Mouse (Mus musculus): ENCODE measurements around the gene Crip3. TPM values are rescaled to one million over a fixed set of nuclear protein-coding genes. Genes with fewer than 3 reads are reported as not detected.
A peak's percentile ranks its signal among the peaks of the same experiment; 100 is the strongest.

Gene Crip3
- total and polyA plus RNA-seq, 3 experiments = not detected

DNA sequence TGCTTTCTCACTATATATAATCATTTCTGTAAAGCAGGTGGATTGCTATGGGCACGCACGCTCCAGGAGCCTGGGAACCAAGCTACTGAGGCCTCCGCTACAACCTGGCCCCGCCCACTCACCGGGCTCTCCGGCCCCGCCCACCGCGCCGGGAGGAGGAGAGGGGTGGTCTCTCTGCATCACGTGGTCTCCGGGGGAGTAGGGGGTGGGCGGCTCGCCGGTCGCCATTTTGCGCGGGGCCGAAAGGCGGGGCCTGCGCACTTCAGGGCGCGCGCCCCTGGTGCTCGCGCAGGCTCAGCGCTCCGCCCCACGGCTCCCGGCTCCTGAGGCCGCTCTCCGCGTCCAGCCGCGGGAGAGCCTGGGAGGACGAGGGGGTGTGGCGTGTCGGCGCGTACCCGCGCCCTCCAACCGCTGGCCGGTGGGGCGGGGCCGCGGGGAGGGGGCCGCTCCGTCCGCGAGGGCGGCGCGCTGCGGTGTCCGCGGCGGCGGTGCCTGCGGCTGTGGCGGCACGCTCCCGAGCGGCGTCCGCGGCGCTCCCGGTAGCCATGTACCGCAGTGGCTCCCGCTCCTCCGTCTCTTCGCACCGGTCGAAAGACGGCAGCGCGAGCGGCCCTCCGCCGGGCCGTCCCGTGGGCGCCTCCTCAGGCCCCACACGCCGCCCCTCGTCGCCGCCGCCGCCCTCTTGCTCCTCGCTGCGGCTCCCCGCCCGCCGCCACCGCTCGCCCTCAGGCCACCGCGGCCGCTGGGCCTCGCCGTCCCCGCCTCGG lies 45.2 kb upstream of the Crip3 start, which contains the start of gene Zfp318 (continued):
- TF ChIP-seq SIN3A (IDR thresholded peaks at IDR 0.05; ENCODE audit: low read length) (peak; percentile 40; the same call in 1 of the 2 replicates), ZMIZ1 (IDR thresholded peaks at IDR 0.05; ENCODE audit: low read depth, low read length) (peak; percentile 49), TBP (IDR thresholded peaks at IDR 0.05; ENCODE audit: low read depth, low read length) (0 out of 2 replicates have a peak, but pooled peaks have one; percentile 27), ZC3H11A (IDR thresholded peaks at IDR 0.05; ENCODE audit: low read depth, low read length) (no peak)

DNA sequence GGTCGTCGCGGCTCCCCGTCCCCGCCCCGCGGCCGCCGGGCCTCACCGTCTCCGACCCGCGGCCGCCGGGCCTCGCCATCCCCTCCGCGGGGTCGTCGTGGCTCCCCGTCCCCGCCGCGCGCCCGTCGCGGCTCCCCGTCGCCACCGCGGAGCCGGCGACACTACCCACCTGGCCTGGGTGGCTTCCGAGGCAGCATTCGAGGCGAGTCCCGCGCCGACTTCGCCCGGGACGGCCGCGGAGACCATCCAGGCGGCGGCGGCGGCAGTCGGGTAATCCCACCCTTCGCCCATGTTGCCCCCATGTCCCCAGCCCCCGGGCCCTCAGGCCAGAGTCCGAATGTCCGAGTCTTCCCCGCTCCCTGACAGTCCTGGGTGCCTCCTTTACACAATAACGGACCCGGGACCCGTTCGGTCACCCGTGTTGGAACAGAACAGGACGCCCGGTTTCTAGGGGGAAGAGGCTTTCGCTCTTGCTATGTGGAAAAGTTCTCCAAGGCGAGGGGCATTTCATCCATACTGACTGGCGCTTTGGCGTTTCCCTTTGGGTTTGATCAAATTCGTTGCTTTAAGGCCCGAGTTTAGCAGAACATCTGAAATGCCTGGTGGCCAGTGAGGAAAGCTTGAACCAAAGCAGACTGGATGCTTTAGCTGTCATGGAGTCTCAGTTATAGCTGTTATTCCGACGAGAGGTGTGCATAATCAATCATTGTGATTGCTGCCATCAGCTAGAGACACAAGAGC lies 44.5 kb upstream of the Crip3 start:
- peaks cover 3 to 10% of the 10 kb centered on the region in 2 experiments; a peak in 3 of 4 replicates for H3K4me1 ChIP-seq (ENCODE audit: control insufficient read depth in 1 of 2, insufficient read depth in 2 of 2, low read length in 2 of 2)
- peak overlapping the region; percentile 66; the same call in 1 of the 2 replicates for H3K27ac ChIP-seq (ENCODE audit: control insufficient read depth, low read depth, low read length)
- peaks cover 2 to 10% of the 10 kb centered on the region in 2 experiments; a peak in 3 of 4 replicates for H3K36me3 ChIP-seq (ENCODE audit: control insufficient read depth in 1 of 2, insufficient read depth in 2 of 2, low read length in 2 of 2)
- no peak; the same call in 1 of the 2 replicates for TF ChIP-seq MXI1 (IDR thresholded peaks at IDR 0.05; ENCODE audit: low read depth, low read length)
- no peak for TF ChIP-seq USF2 (IDR thresholded peaks at IDR 0.05; ENCODE audit: borderline replicate concordance in 1 of 2, insufficient read depth in 1 of 2, low read depth in 1 of 2, low read length in 2 of 2)
- TF ChIP-seq UBTF (IDR thresholded peaks at IDR 0.05; ENCODE audit: borderline replicate concordance, insufficient read depth, low read depth, low read length) = no peak
- TF ChIP-seq BHLHE40 (IDR thresholded peaks at IDR 0.05; ENCODE audit: borderline replicate concordance, low read depth, low read length) = no peak
- no peak; the same call in 1 of the 2 replicates for TF ChIP-seq SIN3A (IDR thresholded peaks at IDR 0.05; ENCODE audit: low read length)
- no peak for TF ChIP-seq MAZ (IDR thresholded peaks at IDR 0.05; ENCODE audit: low read depth, low read length)
- no peak for TF ChIP-seq MYC (IDR thresholded peaks at IDR 0.05; ENCODE audit: low read depth, low read length)
- TF ChIP-seq HCFC1 (IDR thresholded peaks at IDR 0.05; ENCODE audit: low read depth, low read length) = no peak
- TF ChIP-seq CHD1 (IDR thresholded peaks at IDR 0.05; ENCODE audit: low read depth, low read length) = no peak
- peaks cover 9% of the 10 kb centered on the region; the same call in 1 of the 2 replicates for H3K79me2 ChIP-seq (ENCODE audit: control insufficient read depth, insufficient read depth, low read length, poor library complexity)
- H3K9ac ChIP-seq (ENCODE audit: control insufficient read depth, low read depth, low read length, poor library complexity, severe bottlenecking) = peak overlapping the region; percentile 97
- H3K27me3 ChIP-seq (ENCODE audit: control insufficient read depth in 1 of 2, insufficient read depth in 2 of 2, low read length in 2 of 2) = no peaks in the 10 kb centered on the region
- no peaks in the 10 kb centered on the region for H3K9me3 ChIP-seq (replicated peaks; ENCODE audit: insufficient read depth, low read length)
- DNase-seq (ENCODE audit: low read depth, low spot score) = peak; percentile 55
- peak overlapping the region; percentile 80 to 99 for H3K4me3 ChIP-seq (ENCODE audit: control insufficient read depth in 1 of 2, insufficient read depth in 1 of 2, low read depth in 2 of 2, low read length in 2 of 2)

DNA sequence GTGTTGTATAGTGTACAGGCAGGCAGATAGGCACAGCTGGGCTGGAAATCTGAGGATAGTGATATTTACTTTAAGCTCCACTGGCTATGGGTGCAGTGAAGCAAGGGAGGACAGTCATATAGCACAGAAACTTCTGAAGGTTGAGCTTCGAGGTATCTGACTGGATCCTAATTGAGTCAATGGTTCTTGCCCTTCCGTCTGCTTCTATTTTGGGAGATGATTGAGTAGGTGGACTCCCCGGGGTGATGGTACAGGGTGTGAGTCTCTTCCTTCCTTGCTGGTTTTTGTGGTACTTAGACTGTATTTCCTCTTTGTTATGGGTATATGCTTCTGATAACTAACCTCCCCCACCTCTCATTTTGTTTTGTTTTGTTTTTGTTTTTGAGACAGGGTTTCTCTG lies 40.5 kb upstream of the Crip3 start:
- H3K4me1 ChIP-seq (ENCODE audit: control insufficient read depth in 1 of 2, insufficient read depth in 2 of 2, low read length in 2 of 2) = peaks cover 3 to 8% of the 10 kb centered on the region in 2 experiments; a peak in 3 of 4 replicates
- no peak overlapping the region for H3K4me3 ChIP-seq (ENCODE audit: control insufficient read depth in 1 of 2, insufficient read depth in 1 of 2, low read depth in 2 of 2, low read length in 2 of 2)
- TF ChIP-seq MYC (IDR thresholded peaks at IDR 0.05; ENCODE audit: low read depth, low read length) (no peak), ZNF384 (IDR thresholded peaks at IDR 0.05; ENCODE audit: low read depth, low read length) (no peak), UBTF (IDR thresholded peaks at IDR 0.05; ENCODE audit: borderline replicate concordance, insufficient read depth, low read depth, low read length) (no peak), MAFK (IDR thresholded peaks at IDR 0.05; ENCODE audit: borderline replicate concordance, low read depth, low read length) (no peak), ELF1 (IDR thresholded peaks at IDR 0.05; ENCODE audit: low read depth, low read length) (no peak), BHLHE40 (IDR thresholded peaks at IDR 0.05; ENCODE audit: borderline replicate concordance, low read depth, low read length) (no peak), SIN3A (IDR thresholded peaks at IDR 0.05; ENCODE audit: low read length) (0 out of 2 replicates have a peak, but pooled peaks have one; percentile 31)
- H3K27me3 ChIP-seq (ENCODE audit: control insufficient read depth in 1 of 2, insufficient read depth in 2 of 2, low read length in 2 of 2) = no peaks in the 10 kb centered on the region
- DNase-seq (ENCODE audit: low read depth, low spot score) = peak; percentile 11
- H3K9me3 ChIP-seq (replicated peaks; ENCODE audit: insufficient read depth, low read length) = no peaks in the 10 kb centered on the region
- H3K9ac ChIP-seq (ENCODE audit: control insufficient read depth, low read depth, low read length, poor library complexity, severe bottlenecking) = no peak overlapping the region
- H3K36me3 ChIP-seq (ENCODE audit: control insufficient read depth in 1 of 2, insufficient read depth in 2 of 2, low read length in 2 of 2) = peaks cover 4 to 6% of the 10 kb centered on the region in 2 experiments; a peak in 3 of 4 replicates
- H3K79me2 ChIP-seq (ENCODE audit: control insufficient read depth, insufficient read depth, low read length, poor library complexity) = peaks cover 9% of the 10 kb centered on the region
- H3K27ac ChIP-seq (ENCODE audit: control insufficient read depth, low read depth, low read length) = no peak overlapping the region
